Mouse (Mus musculus): ENCODE measurements at regions not wholly inside any gene's neighbourhood (a gene's known extent, or its start where the extent isn't known, plus 50 kb on each side); places are given as distances from the start of the nearest gene placed in this dataset.

GRCm38 (mm10) chr2:61067877-61068276 lies 104.9 kb upstream of the Rbms1 start:
- no peak for TF ChIP-seq CTCF (IDR thresholded peaks at IDR 0.05; ENCODE audit: low read depth, low read length)
- TF ChIP-seq POLR2A (IDR thresholded peaks at IDR 0.05; ENCODE audit: insufficient read depth, low read length) = no peak

All from ES-Bruce4 (cell line).